Mouse (Mus musculus) bone marrow, adult 2 months (tissue): ENCODE results near the gene Med26.

Experiments
- CTCF ChIP-seq: fragments of 200-500 bp; IDR thresholded peaks from 2 replicates; pipeline ENCODE4 v1.5.1; 2011; ENCODE audit warnings: low read length, control low read depth; ENCODE audit not compliant: control insufficient read depth, insufficient read depth
- POLR2A ChIP-seq: fragments of 200-500 bp; IDR thresholded peaks from 2 replicates; pipeline ENCODE4 v1.6.1; 2011; ENCODE audit warnings: low read depth, mild to moderate bottlenecking, control low read depth, low read length, borderline replicate concordance; ENCODE audit not compliant: control insufficient read depth

- TF ChIP-seq POLR2A (no peak; the same call in 1 of the 2 replicates), CTCF (no peak)
These were observed 55.4 kb downstream of the Med26 start for GRCm38 (mm10) chr8:72492622-72493081.
